Comparison of ENCODE assay signal across 8 mouse cellular contexts in genomic region chr11:75460844-75461742, GRCm38 (mm10). TPM values are rescaled to one million over a fixed set of nuclear protein-coding genes. Genes with fewer than 3 reads are reported as not detected.
A peak's percentile ranks its signal among the peaks of the same experiment; 100 is the strongest.
DNase-seq lines count a peak whose midpoint lies in the region; ATAC-seq and TF ChIP-seq lines count a peak whose summit lies in the region.

Tlcd2 (plus strand) TSS chr11:75461715.

- peak; percentile 94 for ATAC-seq in embryonic facial prominence, embryonic 15.5 days (ENCODE audit: insufficient number of reproducible peaks, low FRiP score, low TSS enrichment, low read depth)
- peak; percentile 94 for ATAC-seq in limb, embryonic 14.5 days (ENCODE audit: low FRiP score, low read depth)
- peak; percentile 95 for ATAC-seq in midbrain, postnatal 0 days (ENCODE audit: low FRiP score)

- TF ChIP-seq CTCF in bone marrow, adult 2 months (IDR thresholded peaks at IDR 0.05; ENCODE audit: control insufficient read depth, insufficient read depth, low read length): no peak
- TF ChIP-seq CTCF in midbrain, postnatal 0 days (IDR thresholded peaks at IDR 0.05): peak; percentile 47

- no peaks in the 10 kb centered on the region for H3K9me3 ChIP-seq in embryonic facial prominence, embryonic 15.5 days (replicated peaks)
- no peaks in the 10 kb centered on the region for H3K9me3 ChIP-seq in limb, embryonic 14.5 days (ENCODE audit: control insufficient read depth, low read length)
- H3K9me3 ChIP-seq in midbrain, postnatal 0 days (ENCODE audit: low read length): no peaks in the 10 kb centered on the region

- peak within 1 kb of the TSS; percentile 58 for H3K9ac ChIP-seq in embryonic facial prominence, embryonic 15.5 days
- peak within 1 kb of the TSS; percentile 57 for H3K9ac ChIP-seq in limb, embryonic 14.5 days (ENCODE audit: low read depth, low read length, severe bottlenecking)
- peak within 1 kb of the TSS; percentile 78 for H3K9ac ChIP-seq in midbrain, postnatal 0 days (replicated peaks; ENCODE audit: low read length, poor library complexity, severe bottlenecking)

- peak; percentile 99 for TF ChIP-seq POLR2A in bone marrow, adult 2 months (IDR thresholded peaks at IDR 0.05; ENCODE audit: borderline replicate concordance, control insufficient read depth, low read depth, low read length)
- 0 out of 2 replicates have a peak, but pooled peaks have one; percentile 61 for TF ChIP-seq POLR2A in limb, embryonic 14.5 days (IDR thresholded peaks at IDR 0.05; ENCODE audit: borderline replicate concordance, extremely low read depth, insufficient read depth, insufficient read length)

- under 1% methylated on average over 46 of the region's 46 CpGs for WGBS in bone marrow, adult 2 months
- under 1% methylated on average over 46 of the region's 46 CpGs for WGBS in embryonic facial prominence, embryonic 15.5 days
- WGBS in limb, embryonic 14.5 days: under 1% methylated on average over 45 of the region's 46 CpGs
- WGBS in midbrain, postnatal 0 days: under 1% methylated on average over 46 of the region's 46 CpGs

- peaks cover 17% of the 10 kb centered on the region for H3K36me3 ChIP-seq in embryonic facial prominence, embryonic 15.5 days
- H3K36me3 ChIP-seq in limb, embryonic 14.5 days (ENCODE audit: control insufficient read depth, insufficient read depth, low read length): peaks cover 13% of the 10 kb centered on the region
- H3K36me3 ChIP-seq in midbrain, postnatal 0 days (ENCODE audit: insufficient read depth, low read length): peaks cover 16% of the 10 kb centered on the region

- H3K4me2 ChIP-seq in embryonic facial prominence, embryonic 15.5 days (replicated peaks): peak within 1 kb of the TSS; percentile 91
- peak within 1 kb of the TSS; percentile 94 for H3K4me2 ChIP-seq in limb, embryonic 14.5 days (replicated peaks; ENCODE audit: low read depth, low read length, severe bottlenecking)
- peak within 1 kb of the TSS; percentile 98 for H3K4me2 ChIP-seq in midbrain, postnatal 0 days (ENCODE audit: low read depth, low read length, poor library complexity, severe bottlenecking)

- H3K4me1 ChIP-seq in bone marrow, adult 2 months (ENCODE audit: control insufficient read depth, insufficient read depth, low read length): peaks cover 7% of the 10 kb centered on the region; the same call in 1 of the 2 replicates
- H3K4me1 ChIP-seq in embryonic facial prominence, embryonic 15.5 days: peaks cover 35% of the 10 kb centered on the region
- H3K4me1 ChIP-seq in limb, embryonic 14.5 days (ENCODE audit: control insufficient read depth, insufficient read depth, low read length): peaks cover 29% of the 10 kb centered on the region
- peaks cover 12% of the 10 kb centered on the region; the same call in 1 of the 2 replicates for H3K4me1 ChIP-seq in midbrain, postnatal 0 days (ENCODE audit: insufficient read depth, low read length)

- H3K27me3 ChIP-seq in embryonic facial prominence, embryonic 15.5 days: no peaks in the 10 kb centered on the region
- no peaks in the 10 kb centered on the region for H3K27me3 ChIP-seq in limb, embryonic 14.5 days (ENCODE audit: control insufficient read depth, insufficient read depth, low read length)
- H3K27me3 ChIP-seq in midbrain, postnatal 0 days (ENCODE audit: insufficient read depth, low read length): no peaks in the 10 kb centered on the region

- peak within 1 kb of the TSS; percentile 92 for H3K27ac ChIP-seq in bone marrow, adult 2 months (ENCODE audit: control insufficient read depth, insufficient read depth, low read depth, low read length, poor library complexity)
- peak within 1 kb of the TSS; percentile 97 for H3K27ac ChIP-seq in embryonic facial prominence, embryonic 15.5 days (replicated peaks)
- H3K27ac ChIP-seq in limb, embryonic 14.5 days (replicated peaks; ENCODE audit: low read depth, low read length): peak within 1 kb of the TSS; percentile 93
- H3K27ac ChIP-seq in midbrain, postnatal 0 days (ENCODE audit: low read depth, low read length): peak within 1 kb of the TSS; percentile 73

- peak within 1 kb of the TSS; percentile 75 for H3K4me3 ChIP-seq in bone marrow, adult 2 months (replicated peaks; ENCODE audit: control insufficient read depth, low read depth, low read length)
- H3K4me3 ChIP-seq in embryonic facial prominence, embryonic 15.5 days (replicated peaks): peak within 1 kb of the TSS; percentile 81
- peak within 1 kb of the TSS; percentile 75 for H3K4me3 ChIP-seq in limb, embryonic 14.5 days (replicated peaks; ENCODE audit: low read length)
- peak within 1 kb of the TSS; percentile 86 for H3K4me3 ChIP-seq in midbrain, postnatal 0 days (ENCODE audit: low read depth, low read length)

- peak; percentile 100 for DNase-seq in 416B (ENCODE audit: low read depth)
- peak; percentile 100 for DNase-seq in heart, adult 8-10 months (ENCODE audit: low spot score)
- DNase-seq in kidney, adult 9 months: peak; percentile 100
- peak; percentile 100 for DNase-seq in limb, embryonic 14.5 days (ENCODE audit: low spot score)
- peak; percentile 100 for DNase-seq in midbrain, postnatal 0 days (ENCODE audit: low spot score)
- peak; percentile 97 to 98 for DNase-seq in spleen, postnatal 14 days (ENCODE audit: low spot score in 2 of 2)

RNA-seq across cellular contexts. Expression of gene Tlcd2, which starts in this region (rescaled TPM):
- 1.2 and 5.0 TPM in 2 replicates for polyA plus RNA-seq in bone marrow, adult 2 months (2011; ENCODE audit: insufficient read depth, insufficient read length, low replicate concordance, missing spikeins)
- 35.1 and 38.0 TPM in 2 replicates for polyA plus RNA-seq in embryonic facial prominence, embryonic 15.5 days (2015; fragmentation: Nextera tagmentation; extraction: Ambion mirVana)
- 1 to 10 TPM; 2.8 to 5.1 (median 4.0) TPM for total RNA-seq in heart, adult 8-10 months (2022)
- 15.0 and 15.5 TPM in 2 replicates for polyA plus RNA-seq in limb, embryonic 14.5 days (2012; rRNA removed)
- polyA plus RNA-seq in limb, embryonic 14.5 days (2014; fragmentation: Nextera tagmentation; extraction: Ambion mirVana): 19.5 and 25.2 TPM in 2 replicates
- total RNA-seq in midbrain, postnatal 0 days (2014; rRNA removed): 0.66 and 0.76 TPM in 2 replicates
- polyA plus RNA-seq in midbrain, postnatal 0 days (2015; fragmentation: Nextera tagmentation; extraction: Ambion mirVana): 1.6 and 1.9 TPM in 2 replicates

Comparison
In these comparisons a context has a peak if more than half of its experiments do, and no peak if none do; other contexts are left out.
1. Peak in every context shown above with its lines: DNase-seq, ATAC-seq, H3K4me3 ChIP-seq and H3K27ac ChIP-seq.